Mouse (Mus musculus): ENCODE results near the gene S1pr4. TPM values are rescaled to one million over a fixed set of nuclear protein-coding genes. Genes with fewer than 3 reads are reported as not detected.

Gene S1pr4
- total RNA-seq (2015) (8.3 and 8.9 TPM in 2 replicates), total RNA-seq (2017) (6.2 and 9.5 TPM in 2 replicates)

DNA sequence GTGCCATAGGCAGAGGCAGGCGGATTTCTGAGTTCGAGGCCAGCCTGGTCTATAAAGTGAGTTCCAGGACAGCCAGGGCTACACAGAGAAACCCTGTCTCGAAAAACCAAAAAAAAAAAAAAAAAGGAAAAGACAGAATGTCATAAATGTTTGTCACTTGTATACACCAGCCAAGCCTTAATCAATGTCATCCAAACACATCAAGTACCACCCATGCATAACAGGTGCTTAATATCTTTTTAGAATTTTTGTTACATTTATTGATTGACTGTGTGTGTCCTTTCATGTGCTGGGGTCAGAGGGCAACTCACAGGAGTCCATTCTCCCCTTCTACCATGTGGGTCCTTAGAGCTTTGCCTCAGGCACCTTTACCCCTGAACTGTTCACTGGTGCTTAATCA, at the start of gene S1pr4:
S1pr4 (minus strand) TSS at position 101 of the 400 bp plus-strand sequence.
- no peak for ATAC-seq (replicated peaks; ENCODE audit: poor library complexity)

DNA sequence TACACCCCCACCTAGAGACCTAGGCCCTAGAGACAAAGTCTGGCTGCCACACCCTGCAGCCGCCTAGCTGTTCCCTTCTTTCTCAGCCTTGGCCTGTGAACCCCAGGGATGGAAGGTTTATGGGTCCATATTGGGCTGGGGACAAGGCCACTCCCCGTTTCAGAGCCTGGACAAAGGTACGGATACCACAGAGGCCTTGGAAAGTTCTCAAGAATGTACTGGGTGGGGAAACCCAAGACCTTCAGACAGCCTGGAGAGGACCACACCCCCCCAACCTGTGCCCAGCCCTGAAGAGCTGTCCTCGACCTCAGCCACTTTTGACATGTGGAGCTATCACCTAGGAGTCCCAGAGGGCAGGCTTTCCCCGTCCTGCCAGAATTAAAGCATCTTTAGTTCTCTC, 49.0 kb upstream of the S1pr4 start:
- ATAC-seq (replicated peaks; ENCODE audit: poor library complexity) = no peak

GRCm38 (mm10) chr10:81546788-81547571, 47.0 kb upstream of the S1pr4 start:
- no peak for ATAC-seq (replicated peaks; ENCODE audit: poor library complexity)

DNA sequence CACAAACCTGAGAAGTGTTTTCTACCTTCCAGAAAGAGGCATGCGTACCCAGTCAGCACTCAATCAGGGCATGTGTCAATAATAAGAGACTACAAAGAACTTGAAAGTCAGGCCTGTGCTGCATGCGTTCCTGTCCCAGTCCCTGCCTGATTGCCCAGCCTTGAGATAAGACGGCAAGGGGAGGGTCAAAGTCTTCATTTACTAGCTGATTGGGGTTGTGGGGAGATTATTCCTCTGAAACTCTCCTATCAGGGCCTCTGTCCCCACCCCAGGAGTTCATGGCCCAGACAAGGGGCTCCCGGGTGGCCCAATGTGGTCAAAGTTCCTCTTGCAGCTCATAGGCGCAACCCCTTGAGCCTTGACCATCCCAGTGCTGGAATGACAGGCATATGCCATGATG, 46.4 kb upstream of the S1pr4 start:
- ATAC-seq (replicated peaks; ENCODE audit: poor library complexity) = no peak

GRCm38 (mm10) chr10:81545161-81545747, 45.3 kb upstream of the S1pr4 start, which contains the start of gene Gna11:
TSS of gene Gna11 (minus strand) at chr10:81545190.
- ATAC-seq (replicated peaks; ENCODE audit: poor library complexity) = peak; percentile 88

- peak; percentile 1 for ATAC-seq (replicated peaks; ENCODE audit: poor library complexity)
Measured at GRCm38 (mm10) chr10:81544296-81545160, 44.6 kb upstream of the S1pr4 start.

GRCm38 (mm10) chr10:81543633-81544032, 43.7 kb upstream of the S1pr4 start:
- no peak for ATAC-seq (replicated peaks; ENCODE audit: poor library complexity)

DNA sequence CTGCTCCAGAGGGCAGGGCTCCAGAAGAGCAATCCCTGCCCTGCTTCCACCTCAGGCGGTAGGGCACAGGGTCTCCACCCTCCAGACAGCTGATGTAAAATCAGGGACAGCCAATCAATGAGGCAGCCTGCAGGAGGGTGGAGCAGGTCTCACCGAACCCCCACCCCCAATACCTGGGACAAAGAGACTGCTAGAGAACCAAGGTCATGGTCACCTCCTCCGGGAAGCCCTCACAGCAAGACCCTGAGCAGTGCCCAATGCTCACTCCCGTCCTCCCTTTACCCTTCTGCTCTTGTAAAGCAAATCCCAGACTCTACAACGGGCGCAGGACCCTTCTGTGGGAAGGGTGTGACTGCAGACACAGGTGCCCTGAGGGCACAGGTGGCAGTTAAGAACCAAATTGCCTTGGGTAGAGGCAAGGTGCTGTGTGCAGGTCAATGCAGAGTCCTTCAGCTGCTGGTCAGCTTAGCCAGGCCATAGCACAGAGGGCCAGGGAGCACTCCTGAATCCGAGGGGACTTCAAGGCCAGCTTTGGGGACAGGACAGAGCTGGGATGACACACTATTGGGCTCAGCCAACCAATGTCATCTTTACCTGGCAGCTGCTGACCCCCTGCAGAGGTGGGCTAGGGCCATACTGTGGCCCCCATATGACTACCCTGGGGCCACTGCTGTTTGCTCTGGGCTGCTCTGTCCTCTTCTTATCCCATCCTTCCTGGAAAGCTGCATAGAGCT, 43.0 kb upstream of the S1pr4 start:
- no peak for ATAC-seq (replicated peaks; ENCODE audit: poor library complexity)

DNA sequence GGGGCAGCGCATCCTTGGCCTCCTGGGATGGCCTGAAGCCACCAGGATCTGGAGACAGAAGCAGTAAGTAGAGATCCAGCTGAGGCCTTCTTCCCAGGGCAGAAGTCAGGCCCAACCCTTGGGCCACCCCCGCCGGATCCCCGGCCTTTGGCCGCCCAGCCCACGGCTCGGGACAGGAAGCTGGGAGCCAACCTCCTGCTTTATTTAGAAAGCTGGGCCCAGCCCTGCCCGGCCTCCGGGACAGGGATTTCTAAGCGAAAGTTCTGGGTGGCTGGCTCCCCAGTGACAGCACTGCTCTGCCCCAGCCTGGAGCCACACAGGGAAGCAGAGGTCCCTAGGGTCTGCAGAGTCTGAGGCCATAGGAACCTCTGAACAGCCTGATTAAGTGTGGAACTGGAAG, 41.9 kb upstream of the S1pr4 start:
- ATAC-seq (replicated peaks; ENCODE audit: poor library complexity) = no peak

DNA sequence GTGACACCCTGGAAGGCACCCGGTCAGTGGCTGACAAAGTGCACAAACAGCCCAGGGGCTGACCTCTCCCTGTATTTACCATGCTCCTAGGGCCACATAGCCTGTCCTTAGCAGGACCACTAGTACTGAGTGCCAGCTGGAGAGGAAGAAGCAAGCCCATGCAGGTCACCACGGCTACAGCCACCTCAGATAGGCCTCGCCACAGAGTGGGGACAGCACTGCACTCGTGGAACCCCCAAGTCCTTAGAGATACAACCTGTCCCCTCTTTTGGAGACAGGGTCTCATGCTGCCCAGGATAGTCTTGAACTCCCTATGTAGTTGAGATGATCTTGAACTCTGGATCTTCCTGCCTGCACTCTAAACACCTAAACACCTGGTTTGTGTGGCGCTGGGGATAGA, 41.4 kb upstream of the S1pr4 start:
- no peak for ATAC-seq (replicated peaks; ENCODE audit: poor library complexity)

GRCm38 (mm10) chr10:81538321-81539048, 38.6 kb upstream of the S1pr4 start:
- ATAC-seq (replicated peaks; ENCODE audit: poor library complexity) = no peak

GRCm38 (mm10) chr10:81537429-81537828, 37.5 kb upstream of the S1pr4 start:
- no peak for ATAC-seq (replicated peaks; ENCODE audit: poor library complexity)

GRCm38 (mm10) chr10:81536734-81537133, 36.8 kb upstream of the S1pr4 start:
- ATAC-seq (replicated peaks; ENCODE audit: poor library complexity) = peak; percentile 81

GRCm38 (mm10) chr10:81534826-81535225, 34.9 kb upstream of the S1pr4 start:
- ATAC-seq (replicated peaks; ENCODE audit: poor library complexity) = no peak

- ATAC-seq (replicated peaks; ENCODE audit: poor library complexity) = peak; percentile 59
Measured at GRCm38 (mm10) chr10:81526779-81527178, 26.8 kb upstream of the S1pr4 start.

DNA sequence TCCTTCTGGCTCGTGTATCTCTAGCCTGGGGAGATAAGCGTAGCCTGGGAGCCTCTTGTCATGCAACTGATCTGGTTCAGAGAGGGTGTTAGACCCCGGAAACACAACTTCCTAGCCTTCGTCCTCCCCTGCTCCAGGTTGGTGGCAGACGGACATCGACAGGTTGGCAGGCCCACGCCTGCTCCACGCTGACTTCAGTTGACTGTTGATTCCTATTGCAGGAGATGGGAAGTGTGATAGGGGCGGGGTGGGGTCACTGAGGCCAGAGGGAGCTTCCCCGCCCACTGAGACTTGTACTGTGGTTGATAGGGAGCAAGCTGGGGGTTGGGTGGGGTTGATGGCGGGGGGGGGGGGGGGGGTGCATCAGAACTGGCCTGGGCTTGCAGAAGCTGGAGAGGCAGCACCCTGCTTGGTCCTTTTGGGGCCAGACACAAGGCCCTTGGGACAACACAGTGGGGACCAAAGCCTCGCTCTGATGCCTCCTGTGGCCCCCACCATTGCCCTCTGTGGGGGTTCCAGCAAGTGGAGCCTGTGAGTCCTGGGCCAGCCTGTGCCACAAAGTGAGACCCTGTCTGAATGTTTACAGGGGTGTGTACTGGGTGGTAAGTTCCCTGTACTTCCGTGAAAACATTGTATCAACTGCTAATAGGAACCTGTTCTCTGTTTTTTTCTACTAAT, 25.2 kb upstream of the S1pr4 start:
- ATAC-seq (replicated peaks; ENCODE audit: poor library complexity) = peak; percentile 41

DNA sequence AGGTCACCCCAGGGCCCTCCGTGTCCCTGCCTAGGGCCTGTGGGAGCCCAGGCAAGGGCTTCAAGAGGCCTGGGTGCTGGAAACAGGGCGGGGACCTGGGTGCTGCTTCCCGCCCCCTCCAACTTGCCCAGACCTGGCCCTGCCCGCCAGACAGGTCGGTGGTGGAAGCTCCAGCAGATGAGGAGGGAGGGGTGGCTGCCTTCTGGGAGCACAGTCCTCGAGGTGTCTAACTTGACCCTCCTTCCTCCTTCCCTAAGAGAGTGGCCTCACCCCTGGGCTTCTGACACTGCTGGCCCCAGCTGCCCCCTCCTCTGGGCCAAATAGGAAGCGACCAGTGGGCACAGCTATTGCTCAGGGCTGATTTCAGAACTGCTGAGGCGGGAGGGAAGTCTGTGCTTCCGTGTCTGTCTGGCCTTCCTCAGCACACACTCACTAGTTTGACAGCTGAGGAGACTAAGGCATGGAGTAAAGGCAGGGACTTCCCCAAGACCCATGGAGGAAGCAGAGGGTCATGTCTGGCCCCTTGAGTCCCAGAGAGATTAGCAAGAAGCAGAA, 24.2 kb upstream of the S1pr4 start, which contains the start of gene Gna15:
Gna15 (minus strand) TSS at position 175 of the 555 bp plus-strand sequence.
- ATAC-seq (replicated peaks; ENCODE audit: poor library complexity) = peak; percentile 49

GRCm38 (mm10) chr10:81523570-81523969, 23.6 kb upstream of the S1pr4 start:
- 0 out of 2 replicates have a peak, but pooled peaks have one; percentile 2 for ATAC-seq (replicated peaks; ENCODE audit: poor library complexity)

- no peak for ATAC-seq (replicated peaks; ENCODE audit: poor library complexity)
Measured at GRCm38 (mm10) chr10:81523142-81523541, 23.2 kb upstream of the S1pr4 start.

Data from megakaryocyte progenitor cell, adult 5-6 weeks (primary cell).